ENCODE assay signal across 25 mouse cellular contexts in the genomic region with DNA sequence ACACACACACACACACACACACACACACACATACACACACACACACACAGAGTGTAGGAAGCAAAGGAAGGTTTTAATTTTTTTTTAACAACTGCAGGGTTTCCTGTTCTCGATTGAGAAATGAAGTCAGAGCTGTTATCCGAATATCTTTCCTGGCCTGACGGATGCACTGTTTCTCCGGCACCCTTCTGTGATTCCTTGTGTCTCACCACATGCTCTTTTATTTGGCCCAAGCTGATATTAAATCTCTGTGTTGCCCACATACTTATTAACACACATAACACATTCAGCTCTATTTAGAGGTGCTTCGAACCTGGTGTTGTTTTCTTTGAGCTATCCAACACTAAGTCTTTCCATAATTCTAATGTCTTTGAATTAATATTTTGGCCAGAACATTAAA.
DNase-seq lines count a peak whose midpoint lies in the region; ATAC-seq and TF ChIP-seq lines count a peak whose summit lies in the region.
"Had no signal": no experiment of that assay in that cellular context is flagged by ENCODE, and none has a peak within 500 bp of the region (broad histone marks: within the 10 kb centered on the region; RNA-seq: fewer than 3 reads in every experiment).

No protein-coding gene starts in this region.

- peak; percentile 10 for ATAC-seq in forebrain, postnatal 0 days
- ATAC-seq in forebrain, embryonic 11.5 days (replicated peaks; ENCODE audit: low FRiP score) = no peak
- ATAC-seq: intestine, postnatal 0 days; liver, embryonic 12.5 days; Patski had no signal

- no peak for TF ChIP-seq CTCF in forebrain, postnatal 0 days (IDR thresholded peaks at IDR 0.05; ENCODE audit: low read depth)

- DNase-seq in forebrain, postnatal 0 days = peak; percentile 52
- DNase-seq in forebrain, embryonic 11.5 days (ENCODE audit: low spot score) = no peak
- DNase-seq in brain, adult 2 months (ENCODE audit: low read depth, low spot score) = peak; percentile 82
- DNase-seq in cerebellum, adult 11 months = peak; percentile 41
- peak; percentile 73 for DNase-seq in cerebellum, adult 9-11 months
- no peak for DNase-seq in embryo, embryonic 9.5 days (ENCODE audit: extremely low spot score)
- no peak for DNase-seq in layer of hippocampus, adult 11-12 months (ENCODE audit: low spot score)
- DNase-seq: adrenal gland, postnatal 36 days; B cell, adult 2 months; gastrocnemius, postnatal 25 days; heart, adult 18-20 months; heart, postnatal 10 days; kidney, postnatal 25 days; lung, adult 18-20 months; right cerebral cortex, postnatal 14 days; thymus, postnatal 25 days had no signal

- H3K4me1 ChIP-seq in forebrain, postnatal 0 days (ENCODE audit: insufficient read depth) = no peaks in the 10 kb centered on the region
- H3K4me1 ChIP-seq in forebrain, embryonic 11.5 days (replicated peaks; ENCODE audit: control insufficient read depth, insufficient read depth, low read length) = no peaks in the 10 kb centered on the region
- H3K4me1 ChIP-seq: heart, embryonic 12.5 days; limb, embryonic 13.5 days; liver, embryonic 12.5 days; neural tube, embryonic 12.5 days had no signal

- no peak overlapping the region for H3K9ac ChIP-seq in forebrain, postnatal 0 days
- no peak overlapping the region for H3K9ac ChIP-seq in forebrain, embryonic 11.5 days (ENCODE audit: low read length)
- H3K9ac ChIP-seq: heart, embryonic 12.5 days; limb, embryonic 13.5 days; liver, embryonic 12.5 days; midbrain, embryonic 13.5 days; neural tube, embryonic 12.5 days had no signal

- H3K9me3 ChIP-seq in forebrain, postnatal 0 days (ENCODE audit: low read length) = no peaks in the 10 kb centered on the region
- no peaks in the 10 kb centered on the region for H3K9me3 ChIP-seq in forebrain, embryonic 11.5 days (ENCODE audit: control insufficient read depth, low read length)
- H3K9me3 ChIP-seq: G1E; heart, embryonic 12.5 days; limb, embryonic 13.5 days; liver, embryonic 12.5 days; midbrain, embryonic 13.5 days; neural tube, embryonic 12.5 days had no signal

- H3K27ac ChIP-seq in forebrain, postnatal 0 days (ENCODE audit: low read depth, low read length) = peak overlapping the region; percentile 64
- no peak overlapping the region for H3K27ac ChIP-seq in forebrain, embryonic 11.5 days (ENCODE audit: low read depth, low read length)
- H3K27ac ChIP-seq: limb, embryonic 13.5 days; liver, embryonic 12.5 days; midbrain, embryonic 13.5 days; neural tube, embryonic 12.5 days had no signal

- no peak overlapping the region for H3K4me2 ChIP-seq in forebrain, postnatal 0 days (ENCODE audit: low read depth)
- H3K4me2 ChIP-seq in forebrain, embryonic 11.5 days (ENCODE audit: low read depth, low read length, severe bottlenecking) = no peak overlapping the region
- H3K4me2 ChIP-seq: heart, embryonic 12.5 days; limb, embryonic 13.5 days; liver, embryonic 12.5 days; midbrain, embryonic 13.5 days; neural tube, embryonic 12.5 days had no signal

- 47% methylated on average over 5 of the region's 5 CpGs for WGBS in forebrain, postnatal 0 days
- 72% methylated on average over 5 of the region's 5 CpGs for WGBS in forebrain, embryonic 11.5 days

- H3K4me3 ChIP-seq in forebrain, postnatal 0 days (ENCODE audit: low read depth, low read length) = no peak overlapping the region
- no peak overlapping the region for H3K4me3 ChIP-seq in forebrain, embryonic 11.5 days (ENCODE audit: low read depth, low read length)
- H3K4me3 ChIP-seq: heart, embryonic 12.5 days; limb, embryonic 13.5 days; liver, embryonic 12.5 days; midbrain, embryonic 13.5 days; neural tube, embryonic 12.5 days had no signal

- H3K36me3 ChIP-seq in forebrain, postnatal 0 days (ENCODE audit: insufficient read depth) = no peaks in the 10 kb centered on the region
- no peaks in the 10 kb centered on the region for H3K36me3 ChIP-seq in forebrain, embryonic 11.5 days (ENCODE audit: control insufficient read depth, insufficient read depth, low read length)
- H3K36me3 ChIP-seq: G1E; heart, embryonic 12.5 days; limb, embryonic 13.5 days; liver, embryonic 12.5 days; midbrain, embryonic 13.5 days; neural tube, embryonic 12.5 days had no signal

- H3K27me3 ChIP-seq in forebrain, postnatal 0 days (ENCODE audit: insufficient read depth, low read length) = no peaks in the 10 kb centered on the region
- H3K27me3 ChIP-seq in forebrain, embryonic 11.5 days (ENCODE audit: control insufficient read depth, insufficient read depth, low read length) = no peaks in the 10 kb centered on the region
- H3K27me3 ChIP-seq: CH12.LX; heart, embryonic 12.5 days; limb, embryonic 13.5 days; liver, embryonic 12.5 days; midbrain, embryonic 13.5 days; neural tube, embryonic 12.5 days had no signal

Comparison
In these comparisons a context has a peak if more than half of its experiments do, and no peak if none do; other contexts are left out.
1. DNase-seq: peak in forebrain, postnatal 0 days (single experiment), brain, adult 2 months (single experiment), cerebellum, adult 11 months (single experiment) and cerebellum, adult 9-11 months (single experiment); none in forebrain, embryonic 11.5 days (single experiment), embryo, embryonic 9.5 days (single experiment) and layer of hippocampus, adult 11-12 months (single experiment).